Mouse (Mus musculus): Measurements from ENCODE around the gene Nelfe.
"Not testable (repeated sequence)": the region's sequence is repeated elsewhere in the genome, so short reads cannot be mapped to it uniquely, and the experiment has no call there.

Nelfe gene

GRCm38 (mm10) chr17:34890074-34890743, 40.0 kb downstream of the Nelfe start:
- no peak for DNase-seq (ENCODE audit: inconsistent age in 2 of 2, low spot score in 1 of 2)

GRCm38 (mm10) chr17:34891377-34891776, 41.2 kb downstream of the Nelfe start:
- DNase-seq (ENCODE audit: inconsistent age in 2 of 2, low spot score in 1 of 2) = peak in 1 of 2 experiments; percentile 26

GRCm38 (mm10) chr17:34893072-34893824, 43.1 kb downstream of the Nelfe start:
- DNase-seq (ENCODE audit: inconsistent age in 2 of 2, low spot score in 1 of 2) = no peak

- peak; percentile 96 to 98 for DNase-seq (ENCODE audit: inconsistent age in 2 of 2, low spot score in 1 of 2)
Observed at GRCm38 (mm10) chr17:34894074-34894597, 43.9 kb downstream of the Nelfe start.

DNA sequence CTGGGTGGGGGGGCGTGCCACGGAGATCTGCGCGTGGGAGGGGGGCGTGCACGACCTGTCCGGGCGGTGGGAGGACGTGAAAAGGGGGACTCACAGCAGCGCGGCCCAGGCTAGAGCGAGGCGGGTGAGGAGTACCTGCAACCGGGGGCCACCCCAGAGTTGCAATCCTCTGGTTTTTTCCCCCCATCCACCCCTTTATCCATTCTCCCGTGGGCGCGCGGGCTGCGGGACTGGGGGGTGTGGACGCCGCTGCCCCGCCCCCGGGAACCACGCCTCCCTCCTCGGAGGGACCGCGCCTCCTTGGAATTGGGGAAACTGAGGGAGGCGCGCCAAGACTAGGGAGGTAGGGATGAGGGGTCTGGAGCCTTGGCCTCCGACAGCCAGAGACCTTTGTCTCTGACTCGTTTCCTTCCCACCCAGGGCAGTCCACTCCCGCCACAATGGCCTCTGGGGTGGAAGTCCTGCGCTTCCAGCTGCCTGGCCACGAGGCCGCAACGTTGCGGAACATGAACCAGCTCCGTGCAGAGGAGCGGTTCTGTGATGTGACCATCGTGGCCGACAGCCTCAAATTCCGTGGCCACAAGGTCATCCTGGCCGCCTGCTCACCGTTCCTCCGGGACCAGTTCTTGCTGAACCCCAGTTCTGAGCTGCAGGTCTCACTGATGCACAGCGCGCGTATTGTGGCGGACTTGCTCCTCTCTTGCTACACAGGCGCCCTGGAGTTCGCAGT, 44.8 kb downstream of the Nelfe start:
- peak; percentile 81 to 92 for DNase-seq (ENCODE audit: inconsistent age in 2 of 2, low spot score in 1 of 2)

DNA sequence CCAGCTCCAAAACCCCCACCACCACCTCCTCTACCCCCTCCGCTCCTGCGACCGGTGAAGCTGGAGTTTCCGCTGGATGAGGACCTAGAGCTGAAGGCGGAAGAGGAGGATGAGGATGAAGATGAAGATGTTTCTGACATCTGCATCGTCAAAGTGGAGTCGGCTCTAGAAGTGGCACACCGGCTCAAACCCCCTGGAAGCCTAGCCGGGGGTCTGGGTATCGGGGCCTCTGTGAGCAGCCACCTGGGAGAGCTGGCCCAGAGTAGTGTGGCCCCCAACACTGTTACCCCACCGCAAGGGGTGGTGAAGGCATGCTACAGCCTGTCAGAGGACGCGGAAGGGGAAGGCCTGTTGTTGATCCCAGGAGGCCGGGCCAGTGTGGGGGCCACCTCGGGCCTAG, 45.5 kb downstream of the Nelfe start:
- peak; percentile 48 to 58 for DNase-seq (ENCODE audit: inconsistent age in 2 of 2, low spot score in 1 of 2)

DNA sequence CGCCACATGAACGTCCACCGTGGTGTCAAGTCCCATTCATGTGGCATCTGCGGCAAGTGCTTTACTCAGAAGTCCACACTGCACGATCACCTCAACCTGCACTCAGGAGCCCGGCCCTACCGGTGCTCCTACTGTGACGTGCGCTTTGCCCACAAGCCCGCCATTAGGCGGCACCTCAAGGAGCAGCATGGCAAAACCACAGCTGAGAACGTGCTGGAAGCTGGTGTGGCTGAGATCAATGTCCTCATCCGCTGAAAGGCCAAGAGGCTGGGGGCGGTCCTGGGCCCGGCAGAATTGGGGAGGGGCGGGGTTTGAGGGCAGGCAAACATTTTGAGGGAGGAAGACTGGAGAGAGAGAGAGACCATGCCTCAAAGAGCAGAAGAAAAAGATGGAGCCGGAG, 46.2 kb downstream of the Nelfe start:
- DNase-seq (ENCODE audit: inconsistent age in 2 of 2, low spot score in 1 of 2) = peak; percentile 37 to 59

- DNase-seq (ENCODE audit: inconsistent age in 2 of 2, low spot score in 1 of 2) = peak in 1 of 2 experiments; percentile 75
Observed at GRCm38 (mm10) chr17:34897373-34898159, 47.4 kb downstream of the Nelfe start.

DNA sequence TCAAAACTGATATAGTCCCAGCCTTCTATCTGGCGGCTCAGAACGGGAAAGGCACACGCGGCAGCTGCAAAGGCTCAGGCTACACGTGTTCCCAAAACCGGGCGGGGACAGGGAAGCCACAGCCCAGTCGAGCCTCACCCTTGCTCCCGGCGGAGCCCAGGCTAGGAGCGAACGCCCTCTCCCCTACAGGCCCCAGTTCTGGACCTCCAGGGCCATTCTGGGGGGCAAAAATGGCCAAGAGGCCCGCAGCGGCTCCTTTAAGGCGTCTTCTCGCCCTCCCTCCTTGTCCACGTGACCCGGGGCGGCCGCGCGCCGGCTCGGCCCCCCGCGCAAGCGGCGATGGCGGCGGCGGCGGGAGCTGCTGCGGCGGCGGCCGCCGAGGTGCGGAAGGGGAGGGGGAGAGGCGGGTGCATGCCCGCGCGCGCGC, 48.0 kb downstream of the Nelfe start, which contains the start of the genes C2 and Ehmt2:
TSS of gene C2 (minus strand) at position 106 of the 427 bp plus-strand sequence.
TSS of gene Ehmt2 (plus strand) at position 310 of the 427 bp plus-strand sequence.
- DNase-seq (ENCODE audit: inconsistent age in 2 of 2, low spot score in 1 of 2) = peak; percentile 91 to 96

DNA sequence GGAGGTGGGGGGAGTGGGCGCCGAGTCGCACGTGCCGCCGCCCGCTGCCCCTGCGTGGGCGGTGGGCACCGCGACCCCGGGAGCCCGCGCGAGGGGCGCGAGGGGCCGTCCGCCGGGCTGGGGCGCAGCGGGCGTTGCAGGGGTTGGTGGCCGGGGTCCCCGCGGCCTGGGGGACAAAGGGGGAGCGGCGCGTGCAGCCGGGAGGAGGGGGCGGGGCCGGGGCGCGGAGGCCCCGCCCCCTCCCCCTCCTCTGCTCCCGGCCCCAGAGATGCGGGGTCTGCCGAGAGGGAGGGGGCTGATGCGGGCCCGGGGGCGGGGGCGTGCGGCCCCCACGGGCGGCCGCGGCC, 48.5 kb downstream of the Nelfe start:
- DNase-seq (ENCODE audit: inconsistent age in 2 of 2, low spot score in 1 of 2) = no peak

GRCm38 (mm10) chr17:34899053-34899889, 49.1 kb downstream of the Nelfe start:
- peak; percentile 73 to 90 for DNase-seq (ENCODE audit: inconsistent age in 2 of 2, low spot score in 1 of 2)

DNA sequence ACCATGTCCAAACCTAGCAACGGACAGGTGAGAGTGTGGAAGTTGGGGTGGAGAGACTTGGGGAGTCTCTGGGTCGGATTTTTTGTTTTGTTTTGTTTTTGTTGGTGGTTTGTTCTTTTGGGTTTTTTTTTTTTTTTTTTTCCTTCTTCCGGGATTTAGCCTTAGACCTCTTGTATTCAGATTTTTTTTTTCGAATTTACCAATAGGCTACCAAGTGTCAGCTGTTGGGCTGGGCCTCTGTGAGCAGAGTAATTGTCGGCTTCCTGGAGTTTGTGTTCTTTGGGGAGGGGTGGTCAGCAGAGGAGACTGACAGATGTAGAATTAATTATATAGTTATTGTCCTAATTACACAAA, 49.7 kb downstream of the Nelfe start:
- DNase-seq (ENCODE audit: inconsistent age in 2 of 2, low spot score in 1 of 2) = no peak

DNA sequence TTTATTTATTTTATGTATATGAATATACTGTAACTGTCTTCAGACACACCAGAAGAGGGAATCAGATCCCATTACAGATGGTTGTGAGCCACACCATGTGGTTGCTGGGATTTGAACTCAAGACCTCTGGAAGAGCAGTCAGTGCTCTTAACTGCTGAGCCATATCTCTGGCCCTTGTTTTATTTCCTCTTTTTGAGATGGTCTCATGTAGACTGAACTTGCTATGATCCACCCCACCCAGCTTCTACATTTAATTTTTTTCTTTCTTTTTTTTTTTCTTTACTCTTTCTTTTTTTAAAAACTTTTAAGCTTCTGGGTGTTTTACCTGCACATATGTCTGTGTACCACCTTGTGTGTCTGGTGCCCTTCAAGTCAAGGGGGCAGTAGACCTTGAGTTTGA, 50.6 kb downstream of the Nelfe start:
- DNase-seq (ENCODE audit: inconsistent age in 2 of 2, low spot score in 1 of 2) = peak in 1 of 2 experiments; percentile 23

- not testable (repeated sequence) for DNase-seq (ENCODE audit: inconsistent age in 2 of 2, low spot score in 1 of 2)
Observed at GRCm38 (mm10) chr17:34901948-34902347, 51.8 kb downstream of the Nelfe start.

DNA sequence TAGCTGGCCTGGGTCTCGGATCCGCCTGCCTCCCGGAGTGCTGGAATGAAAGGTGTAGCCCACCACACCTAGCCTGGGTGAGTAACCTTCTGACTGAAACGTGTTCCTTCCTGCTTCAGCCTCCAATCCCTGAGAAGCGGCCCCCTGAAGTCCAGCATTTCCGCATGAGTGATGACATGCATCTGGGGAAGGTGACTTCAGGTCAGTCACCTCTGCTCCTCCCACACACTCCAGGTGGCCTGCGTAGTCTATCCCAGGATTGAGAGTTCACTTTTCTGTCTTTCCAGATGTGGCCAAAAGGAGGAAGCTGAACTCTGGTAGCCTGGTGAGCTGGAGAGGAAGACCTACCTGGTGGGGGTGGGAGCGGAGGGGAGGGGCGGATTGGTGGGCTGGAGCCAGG, 52.7 kb downstream of the Nelfe start:
- no peak for DNase-seq (ENCODE audit: inconsistent age in 2 of 2, low spot score in 1 of 2)

Data from adrenal gland, adult (tissue).